Mouse (Mus musculus) heart, adult 9 months (tissue): ENCODE results near the gene Mroh2b.

ENCODE experiments used
- DNase-seq, 2 experiments: peaks; one replicate each; pipeline ENCODE4 v3.0.0; 2022; ENCODE audit warnings: low spot score in 2 of 2

Mroh2b gene

DNA sequence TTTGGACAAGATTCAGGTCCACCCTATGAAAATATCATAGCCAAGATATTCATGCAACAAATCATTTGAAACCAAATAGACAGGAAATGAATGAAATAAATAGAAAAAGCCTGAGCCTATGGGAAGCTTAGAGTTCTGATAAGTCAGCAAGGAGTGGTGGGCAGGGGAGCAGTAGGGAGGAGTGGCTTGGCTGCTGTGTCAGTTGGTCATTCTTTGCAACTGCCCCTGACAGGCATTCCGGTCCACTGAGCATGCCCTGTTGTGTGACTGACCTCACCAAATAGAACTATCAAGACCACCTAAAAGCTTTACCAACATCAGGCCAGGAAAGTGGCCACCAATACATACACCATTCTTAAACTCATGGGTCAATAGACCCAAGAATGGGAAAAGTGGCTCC lies at the start of gene Mroh2b:
Gene Mroh2b, plus strand, starts transcription at position 301 of the 400 bp plus-strand sequence.
- DNase-seq = no peak

DNA sequence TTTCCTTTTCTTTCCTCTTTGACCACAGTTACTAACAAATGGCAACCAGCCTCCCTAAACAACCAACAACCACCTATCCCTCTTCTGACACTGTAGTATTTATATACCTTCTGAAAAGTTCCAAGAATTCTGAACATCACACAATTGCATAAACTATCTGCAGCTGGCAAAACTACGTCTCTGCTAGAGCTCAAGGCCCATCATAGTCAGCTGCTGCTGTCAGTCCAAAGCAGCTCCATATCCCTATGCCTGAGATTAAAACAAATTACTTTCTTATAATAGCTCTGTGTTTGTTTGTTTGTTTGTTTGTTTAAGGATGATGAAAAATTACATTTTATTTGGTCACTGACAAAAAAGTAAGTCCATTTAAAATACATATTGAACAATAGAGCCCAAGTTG lies 48.5 kb upstream of the Mroh2b start:
- DNase-seq = no peak

DNA sequence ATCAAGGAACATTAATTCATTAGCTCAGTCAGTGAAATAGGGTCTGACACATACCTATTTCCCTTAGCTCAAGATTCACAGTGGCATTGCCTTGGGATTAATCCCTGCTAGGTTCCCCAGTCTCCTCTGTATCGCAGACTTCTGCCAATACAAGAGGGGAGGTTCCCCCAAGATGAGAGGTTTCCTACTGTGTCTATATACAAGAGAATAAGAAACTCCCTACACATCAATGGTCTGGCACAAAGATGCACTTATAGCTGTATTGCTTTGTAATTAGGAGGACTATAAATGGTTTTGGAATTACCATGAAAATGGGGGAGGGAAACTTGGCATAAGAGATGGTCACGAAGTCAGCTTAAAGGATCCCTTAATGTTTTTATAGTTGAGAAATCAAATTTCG lies 3.6 kb upstream of the Mroh2b start:
- DNase-seq = no peak

DNA sequence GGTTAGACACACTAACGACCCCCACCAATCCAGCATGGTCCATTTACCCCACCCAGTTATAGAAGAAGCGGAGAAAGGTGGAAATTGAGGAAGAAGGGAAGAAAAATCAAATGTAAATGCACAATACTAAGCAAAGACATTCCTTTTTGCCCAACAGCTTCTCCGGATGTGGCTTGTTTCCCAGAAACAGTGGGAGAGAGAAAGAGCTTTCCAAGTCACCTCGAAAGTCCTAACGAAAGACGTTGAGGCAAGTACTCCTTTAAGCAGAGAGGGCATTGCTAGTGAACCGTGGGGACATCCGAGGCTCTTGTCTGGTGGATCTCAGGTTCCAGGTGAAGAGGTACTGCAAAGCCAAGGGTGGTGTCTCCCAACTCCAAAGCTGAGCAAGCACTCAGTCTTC lies 36.2 kb downstream of the Mroh2b start:
- no peak for DNase-seq

DNA sequence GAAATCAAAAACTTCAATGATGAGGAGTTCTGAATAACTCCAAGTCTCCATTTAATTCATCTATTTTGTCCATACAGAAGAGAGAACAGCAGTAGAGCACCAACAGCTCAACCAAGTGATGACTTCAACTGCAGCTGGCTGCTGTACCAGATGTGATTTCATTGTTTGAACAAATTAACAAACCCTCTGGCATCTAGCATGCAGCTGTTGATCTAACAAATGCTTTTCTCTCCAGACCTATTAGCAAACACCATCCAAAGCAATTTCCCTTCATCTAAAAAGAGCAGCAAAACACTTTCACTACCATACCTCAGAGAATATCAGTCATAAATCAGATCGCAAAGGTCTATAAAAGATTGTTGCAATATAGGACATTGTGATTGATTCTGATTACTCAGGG lies 74.8 kb downstream of the Mroh2b start:
- peak; percentile 21 to 49 for DNase-seq

DNA sequence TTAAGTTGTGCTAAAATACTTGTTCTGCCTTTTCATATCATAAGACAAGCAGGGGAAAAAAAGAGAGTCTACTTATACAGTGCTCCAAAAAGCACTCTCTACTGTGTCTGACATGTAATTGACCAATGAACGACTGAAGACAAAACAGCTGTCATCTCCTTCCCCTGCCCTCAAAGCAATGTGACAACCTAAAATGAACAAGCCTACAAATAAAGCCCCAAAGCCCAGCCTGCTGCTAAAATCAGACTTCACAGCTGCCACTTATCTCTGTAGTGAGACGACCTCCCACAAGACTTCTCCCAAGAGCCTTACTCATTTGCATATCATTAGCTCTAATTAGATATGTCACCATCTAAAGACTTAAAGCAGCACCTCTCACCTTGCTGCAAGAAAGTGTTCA lies 104.4 kb downstream of the Mroh2b start:
- no peak for DNase-seq

DNA sequence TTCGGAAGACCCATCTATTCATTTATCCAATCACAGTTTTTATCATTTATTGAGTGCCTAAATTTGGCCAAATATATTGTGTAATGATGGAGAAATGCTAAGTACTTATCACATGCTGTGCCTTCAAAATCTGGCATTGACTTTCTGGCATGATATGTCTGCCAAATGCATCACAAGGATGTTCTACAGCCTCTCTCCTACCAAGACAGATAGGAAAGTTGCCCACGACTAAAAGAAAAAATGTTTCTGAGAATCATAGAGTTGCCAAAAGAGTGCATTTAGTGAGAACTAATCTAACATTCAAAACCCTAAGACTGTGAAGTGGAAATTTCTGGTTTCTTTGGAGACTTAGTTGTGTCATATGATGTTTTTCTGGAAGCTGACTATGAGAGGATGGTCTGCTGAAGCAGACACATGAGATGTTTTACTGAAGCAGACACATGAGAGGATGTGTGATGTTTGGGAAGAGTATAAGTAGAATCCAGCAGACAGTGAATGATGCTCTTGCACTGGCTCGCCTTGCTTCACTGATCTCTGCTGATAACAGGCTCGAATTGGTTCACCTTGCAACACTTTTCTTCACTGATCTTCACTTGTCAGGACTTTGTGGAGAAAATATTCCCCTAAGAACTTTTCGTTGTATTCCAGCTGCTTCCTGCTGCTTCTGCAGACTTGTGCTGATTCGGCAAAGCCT lies 105.1 kb downstream of the Mroh2b start:
- peak; percentile 29 to 38 for DNase-seq

DNA sequence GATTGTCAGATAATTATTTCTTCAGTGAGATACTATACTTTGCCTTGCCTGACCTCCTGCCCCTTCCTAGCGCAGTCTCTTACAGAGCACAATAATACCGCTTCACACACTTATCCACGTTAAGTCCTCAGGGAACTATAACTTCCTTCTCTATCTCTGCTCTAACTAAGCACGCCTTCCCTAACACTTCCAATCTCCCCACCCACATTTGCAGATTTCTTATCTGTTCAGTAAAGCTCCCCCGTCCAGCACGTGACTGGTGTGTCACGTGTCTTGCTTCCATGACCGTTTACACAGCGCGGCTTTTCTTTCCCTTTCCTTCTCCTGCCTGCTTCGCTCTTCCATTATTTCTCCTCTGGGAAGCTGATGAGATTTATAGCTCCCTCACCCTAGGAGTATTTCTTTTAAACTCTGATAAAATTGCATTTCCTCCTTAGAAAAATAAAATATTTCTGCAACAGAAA lies 111.1 kb downstream of the Mroh2b start:
- no peak for DNase-seq
